Mouse (Mus musculus) cerebellum, postnatal 36 days (tissue): Measurements from ENCODE around the gene Plk1.

ENCODE experiments used
- DNase-seq, 2 experiments: peaks; one replicate each; pipeline ENCODE4 v3.0.0; 2021 to 2022; ENCODE audit warnings: mixed read lengths in 2 of 2

Plk1 gene

DNA sequence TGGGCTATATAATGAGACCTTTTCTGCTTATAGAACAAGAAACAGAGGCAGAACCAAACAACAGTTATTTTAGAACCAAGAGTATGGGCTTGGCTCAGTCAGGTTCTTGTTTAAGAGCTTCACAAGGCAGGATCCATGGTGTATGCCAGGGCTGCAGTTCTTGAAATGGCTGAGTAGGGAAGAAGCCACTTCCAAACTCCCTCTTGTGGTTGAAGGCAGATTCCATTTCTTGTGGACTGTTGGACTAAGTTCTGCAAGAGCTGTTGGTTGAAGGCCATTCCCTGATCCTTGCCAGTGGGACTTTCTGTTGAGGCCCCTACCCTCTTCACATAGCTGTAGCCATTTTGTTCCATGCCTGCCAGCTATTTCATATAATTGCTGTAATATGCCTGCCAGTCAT, 34.7 kb downstream of the Plk1 start:
- DNase-seq: no peak

GRCm38 (mm10) chr7:122196771-122197170, 37.5 kb downstream of the Plk1 start:
- no peak for DNase-seq

DNA sequence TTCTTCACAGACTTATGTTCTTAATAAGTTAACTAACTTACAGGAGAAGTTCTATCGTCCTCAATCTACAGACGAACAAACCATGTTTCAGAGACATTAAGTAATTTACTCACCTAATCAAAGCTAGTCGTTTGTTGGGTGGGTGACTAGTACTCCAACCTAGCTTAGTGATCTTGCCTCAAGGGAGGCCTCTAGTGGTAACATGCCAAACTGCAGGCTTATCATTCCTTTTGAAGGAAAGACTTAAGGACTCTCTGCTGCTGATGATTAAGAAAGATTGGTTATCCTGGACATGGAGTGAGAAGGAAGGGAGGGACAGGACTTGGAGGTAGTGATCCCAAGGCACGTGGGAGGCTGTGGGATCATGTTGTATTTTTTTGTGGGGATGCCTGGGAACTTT, 38.1 kb downstream of the Plk1 start:
- peak; percentile 25 to 61 for DNase-seq

- DNase-seq: peak in 1 of 2 experiments; percentile 24
Measured at GRCm38 (mm10) chr7:122199296-122199695, 40.1 kb downstream of the Plk1 start.

DNA sequence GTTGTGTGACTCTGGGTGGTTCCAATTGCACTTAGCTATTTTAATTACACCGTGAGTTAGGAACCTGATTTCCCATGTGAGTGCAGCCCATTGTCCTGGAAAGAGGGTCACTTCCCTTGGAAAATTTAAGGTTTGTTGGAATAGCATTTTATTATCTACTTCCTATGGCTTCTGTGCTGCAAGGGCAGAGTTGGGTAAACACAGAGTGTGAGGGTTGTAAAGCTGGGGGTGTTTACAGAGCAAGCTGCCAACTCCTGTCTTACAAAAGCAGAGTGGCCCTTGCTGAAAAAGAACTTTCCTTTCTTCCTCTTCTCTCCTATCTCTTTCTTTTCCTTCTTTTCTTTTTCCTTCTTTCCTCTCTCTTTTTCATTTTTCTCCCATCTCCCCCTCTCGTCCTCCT, 44.7 kb downstream of the Plk1 start:
- DNase-seq: no peak

- DNase-seq: no peak
Measured at GRCm38 (mm10) chr7:122206121-122206520, 46.9 kb downstream of the Plk1 start.

- DNase-seq: no peak
Measured at GRCm38 (mm10) chr7:122208276-122209021, 49.2 kb downstream of the Plk1 start.

GRCm38 (mm10) chr7:122219315-122219801, 60.1 kb downstream of the Plk1 start, which contains the start of gene Chp2:
Chp2 (plus strand) TSS chr7:122219496.
- no peak for DNase-seq
